Mouse (Mus musculus) liver, embryonic 14.5 days (tissue): Measurements from ENCODE around the gene Gm49322.

Experiments
- CTCF ChIP-seq: IDR thresholded peaks from 2 replicates; pipeline ENCODE4 v1.5.1; 2016; ENCODE audit warnings: antibody characterized with exemption, low read depth, control low read depth
- EP300 ChIP-seq: IDR thresholded peaks from 2 replicates; pipeline ENCODE4 v1.6.1; 2016; ENCODE audit warnings: antibody characterized with exemption, low read depth

DNA sequence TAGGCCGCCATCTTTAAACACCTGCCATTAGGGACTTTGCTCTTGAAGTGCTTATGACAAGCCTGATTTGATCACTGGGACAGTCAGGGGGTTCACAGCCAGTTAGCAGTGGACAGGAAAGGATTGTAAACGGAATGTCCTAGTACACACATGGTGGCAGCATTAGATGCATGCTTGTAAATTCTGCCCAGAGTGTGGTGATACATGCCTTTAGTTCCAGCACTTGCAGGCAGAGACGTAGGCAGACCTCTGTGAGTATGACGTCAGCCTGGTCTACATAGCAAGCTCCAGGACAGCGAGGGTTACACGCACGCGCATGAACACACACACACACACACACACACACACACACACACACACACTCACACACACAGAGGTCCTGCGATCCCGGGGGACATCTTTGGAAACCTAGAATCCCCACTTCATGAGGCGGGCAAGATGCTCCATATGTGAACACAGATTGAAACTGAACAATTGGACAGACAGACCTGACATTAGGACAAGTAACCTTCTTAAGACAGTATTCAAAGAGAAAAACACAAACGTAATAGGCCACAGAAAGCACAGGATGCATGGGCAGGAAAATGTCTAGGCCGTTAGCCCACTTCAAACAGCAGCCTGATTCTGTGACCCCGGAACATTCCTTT, 52.5 kb downstream of the Gm49322 start:
- TF ChIP-seq CTCF = no peak
- no peak for TF ChIP-seq EP300
